Mouse (Mus musculus): ENCODE results near the gene Vav3. TPM values are rescaled to one million over a fixed set of nuclear protein-coding genes. Genes with fewer than 3 reads are reported as not detected.

Vav3 gene
- total and polyA plus RNA-seq, 2 experiments from 2014 or later = 9.2 to 11.6 TPM

DNA sequence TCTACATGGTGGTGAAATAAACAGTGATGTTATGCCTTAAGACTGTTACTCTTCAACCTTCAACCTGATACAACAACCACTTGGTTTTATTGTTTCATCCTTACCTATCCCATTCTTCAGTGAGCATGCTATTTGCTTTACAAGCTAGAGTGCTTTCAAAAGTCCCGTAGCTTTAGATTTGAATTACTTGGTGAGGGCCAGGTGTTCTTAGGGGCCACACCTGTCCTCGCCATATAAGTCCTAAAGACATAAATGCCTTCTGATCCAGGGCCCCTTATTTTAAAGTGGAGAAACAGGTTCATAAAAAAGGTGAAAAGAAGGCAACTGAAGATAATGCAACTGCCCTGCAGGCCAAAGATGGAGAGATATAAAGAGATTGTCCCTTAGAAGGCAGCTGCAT, 224.0 kb downstream of the Vav3 start:
- Histone ChIP-seq H3K36me3 (ENCODE audit: insufficient read depth, low read length) (no peaks in the 10 kb centered on the region), H3K27ac (ENCODE audit: low read depth, low read length) (no peak overlapping the region), H3K4me3 (ENCODE audit: low read depth, low read length) (no peak overlapping the region), H3K27me3 (ENCODE audit: insufficient read depth, low read length) (no peaks in the 10 kb centered on the region), H3K4me1 (ENCODE audit: insufficient read depth, low read length) (no peaks in the 10 kb centered on the region), H3K9me3 (ENCODE audit: low read length) (no peaks in the 10 kb centered on the region), H3K4me2 (ENCODE audit: low read depth, low read length, poor library complexity, severe bottlenecking) (no peak overlapping the region), H3K9ac (replicated peaks; ENCODE audit: low read length, poor library complexity, severe bottlenecking) (no peak overlapping the region)
- 98% methylated on average over 2 of the region's 2 CpGs for WGBS
- ATAC-seq (ENCODE audit: low FRiP score) (no peak), DNase-seq (ENCODE audit: low spot score) (no peak)
- TF ChIP-seq CTCF (IDR thresholded peaks at IDR 0.05) = no peak

DNA sequence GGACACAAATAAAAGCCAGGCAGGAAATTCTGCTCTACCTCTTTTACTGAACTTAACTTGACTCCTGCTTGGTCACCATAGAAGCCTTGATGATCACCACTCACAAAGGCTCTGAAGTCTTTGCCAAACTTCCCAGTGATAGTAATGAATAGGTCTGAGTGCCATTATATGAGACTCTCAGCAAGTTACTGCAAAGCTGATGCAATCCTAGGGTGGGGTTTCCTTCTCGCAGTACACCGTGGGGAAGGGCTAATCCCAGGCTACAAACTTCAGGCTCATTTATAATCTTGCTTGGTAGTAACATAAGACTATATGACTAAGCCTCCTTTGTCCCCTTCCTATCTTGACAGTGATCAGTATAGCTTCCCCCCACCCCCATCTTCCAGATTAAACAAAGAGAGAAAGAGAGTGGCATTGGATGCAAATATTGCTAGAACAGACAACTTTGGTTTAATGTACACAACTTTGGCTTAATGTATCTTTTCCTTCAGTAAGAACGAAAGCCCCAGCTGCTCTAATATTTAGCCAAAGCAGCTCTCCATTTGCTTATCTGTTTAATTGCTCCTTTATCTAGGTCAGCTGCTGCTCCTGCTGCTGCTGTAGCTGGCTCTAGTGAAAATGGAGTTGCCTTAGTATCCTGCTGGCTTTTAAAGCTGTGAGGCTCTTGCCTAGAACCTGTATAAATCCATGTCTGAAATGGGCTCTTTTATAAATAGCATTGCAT, 228.3 kb downstream of the Vav3 start:
- no peak overlapping the region for H3K9ac ChIP-seq (replicated peaks; ENCODE audit: low read length, poor library complexity, severe bottlenecking)
- WGBS = 29% methylated on average over 3 of the region's 3 CpGs
- DNase-seq (ENCODE audit: low spot score) (peak; percentile 41), ATAC-seq (ENCODE audit: low FRiP score) (no peak)
- no peak overlapping the region for H3K27ac ChIP-seq (ENCODE audit: low read depth, low read length)
- no peak for TF ChIP-seq CTCF (IDR thresholded peaks at IDR 0.05)
- no peak overlapping the region for H3K4me2 ChIP-seq (ENCODE audit: low read depth, low read length, poor library complexity, severe bottlenecking)
- H3K36me3 ChIP-seq (ENCODE audit: insufficient read depth, low read length) = no peaks in the 10 kb centered on the region
- no peaks in the 10 kb centered on the region for H3K9me3 ChIP-seq (ENCODE audit: low read length)
- no peaks in the 10 kb centered on the region for H3K27me3 ChIP-seq (ENCODE audit: insufficient read depth, low read length)
- H3K4me3 ChIP-seq (ENCODE audit: low read depth, low read length) = no peak overlapping the region
- H3K4me1 ChIP-seq (ENCODE audit: insufficient read depth, low read length) = no peaks in the 10 kb centered on the region

DNA sequence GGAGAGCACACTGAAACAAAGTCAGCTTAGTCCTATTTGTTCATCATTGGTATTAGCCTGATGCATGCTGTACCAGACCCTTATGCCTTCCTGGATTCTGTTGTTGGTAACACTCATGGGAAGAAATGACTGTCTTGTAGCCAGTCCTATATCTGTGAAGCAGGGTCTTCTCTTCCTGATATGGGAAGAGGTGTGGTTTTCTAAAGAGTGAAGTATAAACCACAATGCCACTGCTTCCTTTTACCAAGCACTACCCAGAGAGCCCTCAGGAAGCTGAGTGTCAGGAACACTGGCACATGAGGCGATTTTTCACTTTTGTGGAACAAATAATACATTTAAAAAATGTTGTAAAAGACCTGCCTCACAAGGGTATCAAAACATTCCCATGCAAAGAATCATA, 231.0 kb downstream of the Vav3 start:
- no peak overlapping the region for H3K9ac ChIP-seq (replicated peaks; ENCODE audit: low read length, poor library complexity, severe bottlenecking)
- H3K4me1 ChIP-seq (ENCODE audit: insufficient read depth, low read length) = no peaks in the 10 kb centered on the region
- no peak overlapping the region for H3K27ac ChIP-seq (ENCODE audit: low read depth, low read length)
- no peak for TF ChIP-seq CTCF (IDR thresholded peaks at IDR 0.05)
- no peak overlapping the region for H3K4me2 ChIP-seq (ENCODE audit: low read depth, low read length, poor library complexity, severe bottlenecking)
- no peaks in the 10 kb centered on the region for H3K9me3 ChIP-seq (ENCODE audit: low read length)
- ATAC-seq (ENCODE audit: low FRiP score) = no peak
- 87% methylated on average over 1 of the region's 1 CpGs for WGBS
- H3K36me3 ChIP-seq (ENCODE audit: insufficient read depth, low read length) = no peaks in the 10 kb centered on the region
- no peaks in the 10 kb centered on the region for H3K27me3 ChIP-seq (ENCODE audit: insufficient read depth, low read length)
- no peak for DNase-seq (ENCODE audit: low spot score)
- no peak overlapping the region for H3K4me3 ChIP-seq (ENCODE audit: low read depth, low read length)

DNA sequence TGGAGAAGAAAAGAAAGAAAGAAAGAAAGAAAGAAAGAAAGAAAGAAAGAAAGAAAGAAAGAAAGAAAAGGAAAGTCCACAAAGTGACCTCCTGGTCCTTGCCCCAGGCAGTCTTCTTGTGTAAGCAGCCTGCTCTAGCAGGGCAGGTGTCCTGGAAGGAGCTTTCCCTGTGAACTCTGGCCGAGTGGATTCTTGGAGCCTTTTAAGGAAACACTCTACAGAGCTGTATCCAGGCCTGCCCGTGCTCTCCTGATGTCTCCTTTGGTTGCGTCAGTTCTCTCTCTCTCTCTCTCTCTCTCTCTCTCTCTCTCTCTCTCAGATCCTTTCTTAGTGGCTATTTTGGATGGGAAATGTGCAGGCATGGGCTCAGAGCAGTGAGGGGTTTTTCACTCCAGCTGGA, 232.4 kb downstream of the Vav3 start:
- Histone ChIP-seq H3K4me3 (ENCODE audit: low read depth, low read length) (no peak overlapping the region), H3K36me3 (ENCODE audit: insufficient read depth, low read length) (no peaks in the 10 kb centered on the region), H3K4me2 (ENCODE audit: low read depth, low read length, poor library complexity, severe bottlenecking) (no peak overlapping the region), H3K9ac (replicated peaks; ENCODE audit: low read length, poor library complexity, severe bottlenecking) (no peak overlapping the region), H3K27ac (ENCODE audit: low read depth, low read length) (no peak overlapping the region), H3K4me1 (ENCODE audit: insufficient read depth, low read length) (no peaks in the 10 kb centered on the region), H3K9me3 (ENCODE audit: low read length) (no peaks in the 10 kb centered on the region), H3K27me3 (ENCODE audit: insufficient read depth, low read length) (no peaks in the 10 kb centered on the region)
- TF ChIP-seq CTCF (IDR thresholded peaks at IDR 0.05) = no peak
- DNase-seq (ENCODE audit: low spot score) (no peak), ATAC-seq (ENCODE audit: low FRiP score) (no peak)
- WGBS = 63% methylated on average over 3 of the region's 3 CpGs

DNA sequence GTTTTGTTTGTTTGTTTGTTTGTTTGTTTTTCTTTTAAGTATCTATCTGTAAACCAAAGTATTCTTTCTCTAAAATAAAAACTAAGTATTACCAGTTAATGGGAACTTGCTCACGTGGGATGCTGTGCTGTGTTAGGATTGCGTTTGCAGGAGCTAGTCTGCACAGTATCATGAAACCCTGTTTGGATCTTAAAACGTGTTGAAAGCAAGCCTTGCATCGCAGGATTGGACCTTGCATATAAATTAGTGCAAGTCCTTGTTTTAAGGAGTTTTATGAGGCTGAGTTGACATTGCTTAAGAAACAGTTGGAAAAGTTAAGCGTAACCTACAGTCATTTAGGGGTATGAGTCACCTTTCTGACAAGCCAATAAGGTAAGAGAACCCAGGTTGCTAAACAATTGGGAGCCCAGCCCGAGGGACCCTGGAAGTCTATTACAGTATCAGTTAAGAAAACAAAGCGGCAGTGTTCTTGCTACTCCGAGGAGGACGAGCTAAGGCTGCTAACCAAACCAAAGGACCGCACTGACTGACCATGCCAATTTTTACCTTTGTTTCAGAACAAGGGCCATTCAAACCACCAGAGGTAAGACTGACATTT, 233.2 kb downstream of the Vav3 start:
- Histone ChIP-seq H3K4me1 (ENCODE audit: insufficient read depth, low read length) (no peaks in the 10 kb centered on the region), H3K9ac (replicated peaks; ENCODE audit: low read length, poor library complexity, severe bottlenecking) (no peak overlapping the region), H3K36me3 (ENCODE audit: insufficient read depth, low read length) (no peaks in the 10 kb centered on the region), H3K4me3 (ENCODE audit: low read depth, low read length) (no peak overlapping the region), H3K27me3 (ENCODE audit: insufficient read depth, low read length) (no peaks in the 10 kb centered on the region), H3K27ac (ENCODE audit: low read depth, low read length) (no peak overlapping the region), H3K9me3 (ENCODE audit: low read length) (no peaks in the 10 kb centered on the region), H3K4me2 (ENCODE audit: low read depth, low read length, poor library complexity, severe bottlenecking) (no peak overlapping the region)
- ATAC-seq (ENCODE audit: low FRiP score) (no peak), DNase-seq (ENCODE audit: low spot score) (no peak)
- WGBS = 76% methylated on average over 10 of the region's 10 CpGs
- TF ChIP-seq CTCF (IDR thresholded peaks at IDR 0.05) = no peak

DNA sequence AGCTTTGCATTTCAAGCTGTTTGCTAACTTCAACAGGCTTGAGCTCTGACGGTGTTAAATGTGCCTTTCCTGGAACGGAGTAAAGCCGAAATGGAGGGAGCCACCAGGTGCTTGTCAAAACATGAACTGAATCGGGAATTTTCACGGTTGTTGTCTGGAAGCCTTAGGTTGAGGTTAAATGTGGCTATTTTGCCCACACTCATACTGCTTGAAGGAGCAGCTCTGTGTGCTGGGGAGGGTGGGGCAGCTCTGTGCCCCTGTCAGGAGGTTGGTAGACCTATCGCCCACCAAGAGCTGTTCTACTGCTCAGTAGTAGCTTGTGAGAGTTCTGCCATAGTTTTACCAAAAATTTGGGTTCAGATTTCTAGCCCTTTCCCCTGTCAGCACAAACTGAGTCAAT, 233.7 kb downstream of the Vav3 start:
- TF ChIP-seq CTCF (IDR thresholded peaks at IDR 0.05) = no peak
- H3K4me3 ChIP-seq (ENCODE audit: low read depth, low read length) = no peak overlapping the region
- ATAC-seq (ENCODE audit: low FRiP score) (no peak), DNase-seq (ENCODE audit: low spot score) (no peak)
- WGBS = 78% methylated on average over 6 of the region's 6 CpGs
- H3K27me3 ChIP-seq (ENCODE audit: insufficient read depth, low read length) = no peaks in the 10 kb centered on the region
- H3K9ac ChIP-seq (replicated peaks; ENCODE audit: low read length, poor library complexity, severe bottlenecking) = no peak overlapping the region
- H3K4me2 ChIP-seq (ENCODE audit: low read depth, low read length, poor library complexity, severe bottlenecking) = no peak overlapping the region
- H3K4me1 ChIP-seq (ENCODE audit: insufficient read depth, low read length) = no peaks in the 10 kb centered on the region
- H3K9me3 ChIP-seq (ENCODE audit: low read length) = no peaks in the 10 kb centered on the region
- H3K27ac ChIP-seq (ENCODE audit: low read depth, low read length) = no peak overlapping the region
- H3K36me3 ChIP-seq (ENCODE audit: insufficient read depth, low read length) = no peaks in the 10 kb centered on the region

Measured in midbrain, postnatal 0 days (tissue).